Mouse (Mus musculus): Measurements from ENCODE around the gene Uba2. TPM values are rescaled to one million over a fixed set of nuclear protein-coding genes. Genes with fewer than 3 reads are reported as not detected.
"Not testable (repeated sequence)": the region's sequence is repeated elsewhere in the genome, so short reads cannot be mapped to it uniquely, and the experiment has no call there.

The Uba2 gene
- 191 and 193 TPM in 2 replicates for polyA plus RNA-seq (2015; fragmentation: Nextera tagmentation; extraction: Ambion mirVana)

DNA sequence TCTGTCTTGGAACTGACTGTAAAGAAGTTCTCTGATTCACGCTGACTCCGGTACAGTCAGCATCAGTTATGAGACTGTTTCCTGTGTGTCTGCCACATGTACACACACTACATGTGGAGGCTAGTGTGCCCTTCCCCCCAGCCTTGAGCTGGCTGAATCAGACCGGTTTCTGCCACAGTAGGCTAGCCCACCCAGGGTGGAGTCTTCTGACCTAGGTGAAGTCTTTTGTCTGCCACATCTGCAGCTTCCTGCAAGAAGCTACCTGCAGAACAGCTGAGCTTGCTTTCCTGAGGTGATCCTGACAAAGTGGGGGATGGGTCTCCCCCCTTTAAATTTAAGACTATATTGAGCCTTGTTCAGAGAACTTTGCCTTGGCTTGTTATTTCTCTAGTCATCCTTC, at the start of gene Uba2:
TSS of gene Uba2 (minus strand) at position 146 of the 400 bp plus-strand sequence.
- no peak for DNase-seq (ENCODE audit: low spot score)

GRCm38 (mm10) chr7:34218496-34218895, 49.1 kb upstream of the Uba2 start:
- DNase-seq (ENCODE audit: low spot score) = no peak

GRCm38 (mm10) chr7:34216474-34216873, 47.1 kb upstream of the Uba2 start:
- no peak for DNase-seq (ENCODE audit: low spot score)

- DNase-seq (ENCODE audit: low spot score) = no peak
Measured at GRCm38 (mm10) chr7:34215481-34215880, 46.1 kb upstream of the Uba2 start.

DNA sequence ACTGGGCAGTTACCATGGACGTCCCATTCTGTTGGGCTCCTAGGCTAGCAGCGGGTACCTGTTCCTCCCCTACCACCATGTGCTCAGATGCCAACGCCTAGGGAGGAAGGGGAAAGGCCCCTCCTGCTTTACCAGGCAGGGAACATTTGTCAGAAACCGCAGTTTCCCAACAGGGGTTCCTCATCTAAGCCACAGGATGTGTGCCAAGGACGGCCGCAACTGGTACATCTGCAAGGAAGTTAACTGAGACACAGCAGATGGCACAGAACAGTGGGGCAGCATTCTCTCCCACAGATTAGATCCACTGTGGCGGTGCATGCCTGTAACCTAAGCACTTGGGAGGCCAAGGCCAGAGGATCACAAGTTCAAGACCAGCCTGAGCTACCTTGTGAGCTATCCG, 45.2 kb upstream of the Uba2 start:
- no peak for DNase-seq (ENCODE audit: low spot score)

- no peak for DNase-seq (ENCODE audit: low spot score)
Measured at GRCm38 (mm10) chr7:34213281-34213680, 43.9 kb upstream of the Uba2 start.

- no peak for DNase-seq (ENCODE audit: low spot score)
Measured at GRCm38 (mm10) chr7:34208027-34208745, 38.8 kb upstream of the Uba2 start.

DNA sequence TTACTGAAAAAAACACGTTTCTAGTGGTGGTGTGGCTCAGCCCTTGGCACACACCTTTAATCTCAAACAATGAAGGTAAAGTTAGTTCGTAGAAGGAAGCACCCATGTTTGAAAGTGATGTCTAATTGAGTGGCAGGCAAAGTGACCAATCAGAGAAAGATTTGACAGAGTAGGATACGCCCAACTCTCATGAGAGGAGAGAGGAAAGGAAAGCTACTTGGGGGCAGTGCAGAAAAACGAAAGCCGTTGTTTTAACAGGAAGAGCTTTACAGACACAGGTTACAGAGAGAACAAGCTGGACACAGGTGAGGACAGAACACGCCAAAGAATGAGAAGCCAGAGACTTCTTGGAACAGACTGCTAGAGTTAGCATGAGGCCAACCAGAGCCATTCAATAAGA, 36.9 kb upstream of the Uba2 start:
- no peak for DNase-seq (ENCODE audit: low spot score)

GRCm38 (mm10) chr7:34202147-34202546, 32.7 kb upstream of the Uba2 start:
- DNase-seq (ENCODE audit: low spot score) = not testable (repeated sequence)

DNA sequence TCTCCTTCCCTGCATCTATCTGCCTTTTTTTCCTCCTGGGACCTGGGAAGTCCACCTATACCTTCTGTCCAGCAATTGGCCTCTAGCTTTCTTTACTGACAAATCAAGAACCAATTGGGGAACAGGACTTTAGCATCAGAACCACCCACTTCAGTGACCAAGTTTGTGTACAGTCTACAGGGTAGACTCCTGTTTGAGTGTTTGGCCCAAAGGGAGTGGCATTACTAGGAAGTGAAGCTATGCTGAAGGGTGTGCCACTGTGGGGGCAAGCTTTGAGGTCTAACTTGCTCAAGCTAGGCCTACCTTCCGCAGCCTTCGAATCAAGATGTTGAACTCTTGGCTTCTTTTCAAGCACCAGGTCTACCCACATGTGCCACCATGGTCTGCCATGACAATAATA, 31.4 kb upstream of the Uba2 start:
- DNase-seq (ENCODE audit: low spot score) = no peak

- DNase-seq (ENCODE audit: low spot score) = peak; percentile 69
Measured at GRCm38 (mm10) chr7:34198346-34198745, 28.9 kb upstream of the Uba2 start.

GRCm38 (mm10) chr7:34196132-34197128, 27.0 kb upstream of the Uba2 start, which contains the start of gene Pdcd2l:
Pdcd2l (minus strand) TSS chr7:34196661.
- DNase-seq (ENCODE audit: low spot score) = peak; percentile 90

DNA sequence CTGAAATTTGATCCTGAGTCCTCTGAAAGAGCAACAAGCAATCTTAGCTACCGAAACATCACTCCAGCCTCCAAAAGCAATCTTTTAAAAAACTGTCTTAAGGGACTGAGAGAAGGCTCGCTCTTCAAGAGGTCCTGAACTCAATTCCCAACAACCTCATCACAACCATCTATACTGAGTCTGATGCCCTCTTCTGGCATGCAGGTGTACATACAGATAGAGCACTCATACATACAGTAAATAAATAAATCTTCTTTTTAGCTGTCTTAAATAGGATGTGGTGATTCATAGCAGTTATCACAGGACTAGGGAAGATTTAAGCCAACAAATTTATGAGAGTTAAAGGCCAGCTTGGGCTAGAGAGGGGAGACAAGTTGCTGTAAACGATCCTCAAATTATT, 26.2 kb upstream of the Uba2 start:
- DNase-seq (ENCODE audit: low spot score) = peak; percentile 4

- no peak for DNase-seq (ENCODE audit: low spot score)
Measured at GRCm38 (mm10) chr7:34192825-34193224, 23.4 kb upstream of the Uba2 start.

DNA sequence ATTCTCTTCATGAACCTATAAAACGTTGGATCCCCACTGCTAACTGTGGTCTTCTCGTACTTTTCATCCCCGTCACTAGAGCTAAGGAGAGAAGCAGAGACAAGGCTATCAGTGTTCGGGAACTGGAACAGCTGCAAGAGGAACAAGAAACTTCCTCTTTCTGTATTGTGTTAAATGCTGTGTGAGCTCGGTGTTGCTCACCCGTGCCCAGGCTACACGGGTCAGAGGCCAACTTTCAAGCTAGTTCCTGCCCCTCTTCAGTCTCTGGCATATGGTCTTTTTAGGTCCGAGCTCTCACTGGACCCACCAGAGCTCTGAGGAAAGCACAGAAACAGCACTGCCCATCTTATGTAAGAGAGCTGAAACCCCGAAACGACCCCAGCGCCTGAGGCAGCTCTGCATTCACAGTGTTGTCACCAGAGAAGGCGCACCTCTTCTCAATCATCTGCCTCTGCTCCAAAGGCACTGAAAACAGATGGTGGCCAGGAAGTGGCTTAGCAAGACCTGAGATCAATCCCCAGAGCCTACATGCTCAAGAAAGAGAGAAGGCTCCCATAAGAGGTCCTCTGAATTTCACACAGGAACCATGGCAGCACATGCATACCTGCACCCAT, 20.1 kb upstream of the Uba2 start:
- no peak for DNase-seq (ENCODE audit: low spot score)

DNA sequence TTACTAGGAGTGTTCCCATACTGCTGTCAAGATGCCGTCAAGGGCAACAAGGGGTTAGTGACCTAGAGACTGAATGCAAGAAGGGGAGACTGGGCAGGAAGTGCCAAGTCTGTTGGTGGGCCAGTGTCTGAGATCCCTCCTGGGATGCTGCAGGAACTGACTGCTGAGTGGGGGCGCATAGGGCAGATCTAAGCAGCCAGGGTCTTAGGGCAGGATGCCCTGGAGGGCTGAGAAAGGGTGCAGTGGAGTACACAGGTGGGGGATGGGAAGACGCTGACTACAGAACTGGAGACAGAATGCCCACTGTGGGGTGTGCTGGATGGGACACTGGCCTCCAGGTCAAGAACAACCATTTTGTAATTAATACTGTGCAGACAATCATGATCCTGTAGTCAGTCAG, 14.4 kb upstream of the Uba2 start:
- DNase-seq (ENCODE audit: low spot score) = no peak

DNA sequence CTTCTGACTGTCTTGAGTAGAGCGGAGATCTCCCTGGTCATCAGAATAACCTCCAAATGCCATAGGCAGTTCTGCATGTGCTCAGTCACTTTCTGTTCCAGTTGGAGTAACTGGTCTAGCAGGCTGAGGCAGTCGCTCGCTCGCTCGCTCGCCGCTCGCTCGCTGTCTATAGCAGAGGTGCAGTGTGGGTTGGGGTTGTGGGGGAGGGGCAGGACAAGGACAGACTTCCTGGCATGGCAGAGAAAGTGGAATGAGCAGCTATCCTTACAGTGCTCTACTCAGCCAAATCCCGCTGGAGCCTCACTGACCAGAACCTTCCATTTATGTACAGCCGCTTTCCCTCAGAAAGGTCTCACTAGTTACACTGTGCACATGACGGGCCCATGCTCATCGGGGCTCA, 14.0 kb upstream of the Uba2 start:
- DNase-seq (ENCODE audit: low spot score) = no peak

GRCm38 (mm10) chr7:34176241-34176640, 6.8 kb upstream of the Uba2 start:
- DNase-seq (ENCODE audit: low spot score) = not testable (repeated sequence)

DNA sequence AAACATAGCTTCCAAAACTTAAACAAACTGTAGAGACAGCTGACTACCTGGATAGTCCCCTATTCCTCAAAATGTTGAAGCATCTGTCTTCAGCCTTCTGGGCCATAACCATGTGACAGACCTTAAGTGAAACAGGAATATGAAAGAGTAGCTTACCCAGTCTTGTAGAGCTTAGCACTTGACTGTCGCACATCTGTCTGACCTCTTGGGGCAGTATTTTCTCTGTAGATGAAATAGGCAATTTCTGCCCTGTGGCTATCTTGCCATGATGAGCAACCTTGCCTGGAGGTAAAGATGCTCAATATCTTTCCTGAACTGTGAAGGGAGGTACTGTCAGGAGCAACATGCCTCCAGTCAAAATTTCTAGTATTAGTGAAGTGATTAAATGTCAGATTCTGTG, 2.9 kb upstream of the Uba2 start:
- no peak for DNase-seq (ENCODE audit: low spot score)

- peak; percentile 88 for DNase-seq (ENCODE audit: low spot score)
Measured at GRCm38 (mm10) chr7:34168470-34169251, 738 bp downstream of the Uba2 start.

Data from thymus, postnatal 0 days (tissue).